Mouse (Mus musculus) cortical plate, adult 2 months (tissue): ENCODE measurements around the gene Tjap1.

ENCODE experiments used
- CTCF ChIP-seq: fragments of 200-500 bp; IDR thresholded peaks from 2 replicates; pipeline ENCODE4 v1.5.1; 2011; ENCODE audit warnings: mild to moderate bottlenecking, control low read depth, low read length; ENCODE audit not compliant: insufficient read depth; ENCODE audit errors: extremely low read depth
- POLR2A ChIP-seq: fragments of 200-500 bp; IDR thresholded peaks from 2 replicates; pipeline ENCODE4 v1.6.1; 2011; ENCODE audit warnings: mild to moderate bottlenecking, low read length, control low read depth; ENCODE audit not compliant: insufficient read depth; ENCODE audit errors: extremely low read depth

DNA sequence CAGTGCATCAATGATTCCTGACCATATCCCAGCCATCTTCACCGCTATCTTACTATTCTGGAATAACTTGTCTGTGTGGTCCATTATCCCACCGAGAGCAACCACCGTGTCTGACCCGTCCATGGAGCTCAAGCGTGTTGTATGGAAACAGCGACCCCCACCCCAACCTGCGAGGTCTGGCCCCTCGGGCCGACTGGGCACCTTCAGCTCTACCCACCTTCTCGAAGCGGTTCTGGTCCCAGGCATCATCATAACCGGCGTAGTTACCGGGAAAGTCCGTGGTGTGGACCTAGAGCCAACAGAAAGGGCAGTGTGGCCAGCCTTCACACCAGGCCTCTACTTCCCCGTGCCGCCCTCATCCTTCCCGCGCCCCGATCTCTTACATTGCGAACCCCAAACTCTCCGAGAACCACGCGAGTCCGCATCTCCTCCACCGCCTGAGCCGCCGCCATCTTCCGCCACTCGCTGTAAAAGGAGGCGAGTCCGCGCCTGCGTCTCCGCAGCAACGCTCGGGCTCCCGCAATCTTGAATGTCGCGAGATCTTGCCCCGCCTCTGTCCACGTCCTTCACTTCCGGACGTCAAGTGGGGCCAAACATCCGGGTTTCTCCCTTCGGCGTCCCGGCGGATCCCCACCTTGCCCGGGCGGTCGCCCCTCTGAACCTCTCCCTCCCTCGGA lies 35.2 kb downstream of the Tjap1 start, which contains the start of the genes Polr1c and Yipf3:
- TF ChIP-seq POLR2A (peak; percentile 88), CTCF (no peak)
